Mouse (Mus musculus) CD8-positive naive resting alpha-beta T cell, adult 57 days (primary cell): ENCODE measurements around the gene Svs3b. TPM values are rescaled to one million over a fixed set of nuclear protein-coding genes. Genes with fewer than 3 reads are reported as not detected.

Experiments
- total RNA-seq: library from RNA; stranded (reverse); gene quantifications from one replicate; pipeline ENCODE4 v1.2.4, GENCODE M21; 2023

Svs3b gene
- total RNA-seq = not detected

GRCm38 (mm10) chr2:164256540-164256939 lies at the start of gene Svs3b:
Gene Svs3b (minus strand): TSS chr2:164256640.

GRCm38 (mm10) chr2:164288968-164289367 lies 32.5 kb upstream of the Svs3b start, which contains the start of gene Svs3a:
Gene Svs3a (plus strand): TSS chr2:164289268.

GRCm38 (mm10) chr2:164278359-164278758 lies 21.9 kb upstream of the Svs3b start, which contains the start of gene Svs4:
Gene Svs4 (minus strand): TSS chr2:164278459.

GRCm38 (mm10) chr2:164238366-164238765 lies 18.1 kb downstream of the Svs3b start, which contains the start of gene Svs2:
Gene Svs2 (minus strand): TSS chr2:164238466.

GRCm38 (mm10) chr2:164221522-164221921 lies 34.9 kb downstream of the Svs3b start, which contains the start of gene Wfdc15b:
Gene Wfdc15b (minus strand): TSS chr2:164221660.

Other genes with a start within 250 kb of the Svs3b start
- gene Pabpc1l, start 231.2 kb downstream of the Svs3b start, total RNA-seq = 5.3 TPM
- gene Stk4, start 186.3 kb downstream of the Svs3b start, total RNA-seq = 287 TPM
- 71.6 TPM for gene Tomm34, start 185.5 kb downstream of the Svs3b start, total RNA-seq
- not detected for gene Kcns1, start 85.5 kb downstream of the Svs3b start, total RNA-seq
- not detected for gene Wfdc5, start 73.9 kb downstream of the Svs3b start, total RNA-seq
- gene Wfdc12, start 66.0 kb downstream of the Svs3b start, total RNA-seq = not detected
- not detected for gene Wfdc15a, start 56.5 kb downstream of the Svs3b start, total RNA-seq
- not detected for gene Wfdc15b, start 35.0 kb downstream of the Svs3b start, total RNA-seq
- not detected for gene Svs2, start 18.2 kb downstream of the Svs3b start, total RNA-seq
- not detected for gene Svs4, start 21.8 kb upstream of the Svs3b start, total RNA-seq
- not detected for gene Svs3a, start 32.6 kb upstream of the Svs3b start, total RNA-seq
- not detected for gene Svs6, start 60.1 kb upstream of the Svs3b start, total RNA-seq
- not detected for gene Svs5, start 76.1 kb upstream of the Svs3b start, total RNA-seq
- gene Slpi, start 132.5 kb upstream of the Svs3b start, total RNA-seq = 3.9 TPM
- not detected for gene Rbpjl, start 146.5 kb upstream of the Svs3b start, total RNA-seq
- not detected for gene Matn4, start 148.5 kb upstream of the Svs3b start, total RNA-seq
- gene Sdc4, start 187.2 kb upstream of the Svs3b start, total RNA-seq = 11.7 TPM
- gene Sys1, start 200.3 kb upstream of the Svs3b start, total RNA-seq = 44.3 TPM
- 6.3 TPM for gene Gm20458, start 204.3 kb upstream of the Svs3b start, total RNA-seq
- gene Trp53tg5, start 217.1 kb upstream of the Svs3b start, total RNA-seq = not detected
- gene Dbndd2, start 229.5 kb upstream of the Svs3b start, total RNA-seq = 5.1 TPM
- gene Pigt, start 240.9 kb upstream of the Svs3b start, total RNA-seq = 56.1 TPM